Mouse (Mus musculus) stomach, postnatal 0 days (tissue): ENCODE measurements around the gene Zswim1. TPM values are rescaled to one million over a fixed set of nuclear protein-coding genes. Genes with fewer than 3 reads are reported as not detected.

Experiments
- ATAC-seq: fragments of 200-750 bp; cut with Nextera tagmentation; 2 replicates; pipeline ENCODE4 v1.8.0; 2017; ENCODE audit not compliant: low FRiP score, low TSS enrichment
- DNase-seq: peaks from one replicate; pipeline ENCODE4 v3.0.0-alpha.2; 2016; ENCODE audit warnings: low spot score
- H3K27ac ChIP-seq: fragments of 300-500 bp; sonication (generic); replicated peaks from 2 replicates; pipeline ENCODE4 v1.5.1; 2014; ENCODE audit warnings: mild to moderate bottlenecking, control low read depth
- H3K27me3 ChIP-seq: fragments of 300-500 bp; sonication (generic); 2 replicates; pipeline ENCODE4 v1.6.1; 2014; ENCODE audit warnings: low read length; ENCODE audit not compliant: control insufficient read depth, insufficient read depth
- H3K36me3 ChIP-seq: fragments of 300-500 bp; sonication (generic); 2 replicates; pipeline ENCODE4 v1.6.1; 2014; ENCODE audit warnings: low read length, mixed read lengths; ENCODE audit not compliant: control insufficient read depth, insufficient read depth
- H3K4me1 ChIP-seq: fragments of 300-500 bp; sonication (generic); replicated peaks from 2 replicates; pipeline ENCODE4 v1.6.1; 2014; ENCODE audit warnings: antibody characterized with exemption; ENCODE audit not compliant: control insufficient read depth, insufficient read depth
- H3K4me2 ChIP-seq: fragments of 300-500 bp; sonication (generic); replicated peaks from 2 replicates; pipeline ENCODE4 v1.6.1; 2014; ENCODE audit warnings: low read depth, mild to moderate bottlenecking, control low read depth, moderate library complexity
- H3K4me3 ChIP-seq: fragments of 300-500 bp; sonication (generic); 2 replicates; pipeline ENCODE4 v1.5.1; 2014; ENCODE audit warnings: low read depth, low read length, control low read depth
- H3K9ac ChIP-seq: fragments of 300-500 bp; sonication (generic); 2 replicates; pipeline ENCODE4 v1.6.1; 2014; ENCODE audit warnings: mild to moderate bottlenecking, low read length, control low read depth, mixed read lengths
- H3K9me3 ChIP-seq: fragments of 300-500 bp; sonication (generic); 2 replicates; pipeline ENCODE4 v1.6.1; 2016; ENCODE audit warnings: low read length; ENCODE audit not compliant: control insufficient read depth
- CTCF ChIP-seq: IDR thresholded peaks from 2 replicates; pipeline ENCODE4 v1.5.1; 2016; ENCODE audit warnings: antibody characterized with exemption, low read depth, mild to moderate bottlenecking, moderate library complexity
- EP300 ChIP-seq: optimal IDR thresholded peaks from 2 replicates; pipeline ENCODE3; 2016; ENCODE audit warnings: antibody characterized with exemption
- WGBS: fragments of 180-500 bp; shearing (Covaris S2); extraction: QIAGEN DNeasy Blood & Tissue Kit; methylation state at CpG from one replicate; pipeline ENCODE4 v1.1.7; 2014; 5-methylcytosine and 5-hydroxymethylcytosine counted together
- polyA plus RNA-seq: library from polyadenylated mRNA; unstranded; fragments of >200 nt; fragmentation: Nextera tagmentation; extraction: Ambion mirVana; gene quantifications from 2 replicates; pipeline ENCODE4 v1.2.1, GENCODE M21; 2015

The Zswim1 gene
- 10.1 and 11.4 TPM in 2 replicates for polyA plus RNA-seq

DNA sequence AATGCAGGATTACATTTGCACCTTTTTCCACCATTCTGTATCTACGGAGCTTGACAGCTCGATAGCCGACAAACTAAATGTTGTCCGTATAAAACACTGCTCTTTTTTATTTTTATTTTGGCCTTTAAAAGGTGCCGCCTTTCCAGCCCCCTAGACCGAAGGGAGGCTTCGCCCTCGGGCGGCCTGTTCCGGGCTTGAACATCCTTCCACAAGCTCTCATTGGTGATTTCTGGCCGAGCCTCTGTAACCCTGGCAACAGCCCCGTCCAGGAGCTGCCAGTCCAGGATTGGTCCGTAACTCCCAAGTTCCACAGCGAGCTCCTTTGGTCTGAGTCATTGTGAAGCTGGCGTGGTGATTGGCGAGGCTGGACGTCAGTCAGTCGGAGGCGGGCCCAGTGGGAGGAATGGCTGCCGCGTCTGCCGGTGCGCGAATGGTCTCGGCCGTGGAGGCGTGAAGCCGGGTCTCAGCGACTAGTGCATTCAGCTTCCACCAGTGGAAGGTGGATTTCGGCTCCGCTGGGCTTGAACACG, at the start of gene Zswim1:
Gene Zswim1, plus strand, starts transcription at position 51 of the 530 bp plus-strand sequence.
- TF ChIP-seq EP300 = no peak
- peak; percentile 18 for TF ChIP-seq CTCF
- H3K4me3 ChIP-seq = peak within 1 kb of the TSS; percentile 71
- peak within 1 kb of the TSS; percentile 64 for H3K9ac ChIP-seq
- 0 out of 2 replicates have a peak, but pooled peaks cover 2% of the 10 kb centered on the region for H3K4me1 ChIP-seq
- ATAC-seq (peak; percentile 99), DNase-seq (peak; percentile 98)
- no peaks in the 10 kb centered on the region for H3K9me3 ChIP-seq
- peak within 1 kb of the TSS; percentile 81 for H3K27ac ChIP-seq
- WGBS = under 1% methylated on average over 32 of the region's 32 CpGs
- no peaks in the 10 kb centered on the region for H3K27me3 ChIP-seq
- peaks cover 15% of the 10 kb centered on the region; the same call in 1 of the 2 replicates for H3K36me3 ChIP-seq
- peak within 1 kb of the TSS; percentile 71 for H3K4me2 ChIP-seq

DNA sequence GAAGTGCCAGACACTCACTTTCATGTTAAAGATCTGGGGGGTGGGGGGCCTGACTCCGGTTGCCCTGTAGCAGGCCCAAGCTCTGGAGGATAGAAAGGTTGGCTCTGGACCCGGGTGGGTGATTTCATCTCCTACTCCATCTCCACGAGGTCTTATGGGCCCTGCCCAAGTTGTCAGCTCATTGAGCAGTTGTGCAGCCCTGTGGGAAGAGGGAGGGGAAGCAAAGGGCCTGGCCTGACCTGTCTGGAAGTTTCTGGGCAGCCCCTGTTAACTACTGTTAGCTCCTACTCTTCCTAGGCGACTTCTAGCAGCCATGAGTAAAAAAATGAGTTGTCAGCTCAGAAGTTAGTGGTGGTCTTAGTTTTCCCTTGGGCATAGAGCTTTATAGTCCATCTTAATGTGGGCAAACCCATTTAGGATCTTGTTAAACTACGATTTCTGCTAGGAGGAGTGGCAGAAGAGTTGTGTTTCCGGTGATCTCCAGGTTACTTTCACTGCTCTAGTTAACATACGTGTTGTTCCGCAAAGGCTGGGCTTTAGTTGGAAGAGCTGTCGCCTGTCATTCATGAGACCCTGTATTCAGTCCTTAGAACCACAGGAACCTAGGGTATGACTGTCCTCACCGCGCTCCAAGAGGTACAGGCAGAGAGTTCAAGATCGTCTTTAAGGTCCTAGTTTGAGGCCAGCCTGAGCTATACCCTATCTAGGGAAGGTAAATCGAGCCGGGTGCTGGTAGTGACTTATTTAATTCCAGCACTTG, 49.1 kb upstream of the Zswim1 start:
- H3K27ac ChIP-seq = no peak overlapping the region
- DNase-seq (no peak), ATAC-seq (no peak)
- TF ChIP-seq EP300 = no peak
- no peak for TF ChIP-seq CTCF
- H3K4me3 ChIP-seq = no peak overlapping the region
- H3K9ac ChIP-seq = no peak overlapping the region
- no peaks in the 10 kb centered on the region for H3K27me3 ChIP-seq
- H3K4me1 ChIP-seq = 0 out of 2 replicates have a peak, but pooled peaks cover 4% of the 10 kb centered on the region
- H3K4me2 ChIP-seq = no peak overlapping the region
- no peaks in the 10 kb centered on the region for H3K9me3 ChIP-seq
- WGBS = 79% methylated on average over 14 of the region's 14 CpGs
- no peaks in the 10 kb centered on the region; the same call in 1 of the 2 replicates for H3K36me3 ChIP-seq

DNA sequence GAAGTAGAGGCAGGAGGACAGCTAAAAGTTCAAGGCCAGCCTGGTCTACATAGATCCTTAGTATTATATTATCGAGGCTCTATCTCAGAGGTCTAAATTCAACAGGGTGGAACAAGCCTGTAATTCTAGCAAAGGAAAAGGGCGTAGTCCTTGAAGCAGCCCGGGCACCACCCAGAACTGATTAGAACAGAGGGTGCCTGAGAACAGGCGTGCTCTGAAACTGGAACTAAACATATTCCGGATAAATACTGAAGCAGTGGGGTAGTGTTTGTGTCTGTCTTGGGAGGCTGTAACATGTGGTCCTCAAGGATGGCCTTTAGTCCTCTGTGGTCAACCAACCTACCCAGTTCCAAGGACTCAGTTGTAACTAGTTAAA, 48.5 kb upstream of the Zswim1 start:
- Histone ChIP-seq H3K9ac (no peak overlapping the region), H3K4me1 (0 out of 2 replicates have a peak, but pooled peaks cover 4% of the 10 kb centered on the region), H3K36me3 (no peaks in the 10 kb centered on the region; the same call in 1 of the 2 replicates), H3K27ac (no peak overlapping the region), H3K4me2 (no peak overlapping the region), H3K27me3 (no peaks in the 10 kb centered on the region), H3K9me3 (no peaks in the 10 kb centered on the region), H3K4me3 (no peak overlapping the region)
- no peak for TF ChIP-seq EP300
- no peak for TF ChIP-seq CTCF
- DNase-seq (no peak), ATAC-seq (0 out of 2 replicates have a peak, but pooled peaks have one; percentile 6)
- whole genome bisulfite sequencing = 43% methylated on average over 5 of the region's 5 CpGs

GRCm38 (mm10) chr2:164776130-164776529, 46.4 kb upstream of the Zswim1 start:
- no peaks in the 10 kb centered on the region; the same call in 1 of the 2 replicates for H3K36me3 ChIP-seq
- no peaks in the 10 kb centered on the region for H3K4me1 ChIP-seq
- H3K27ac ChIP-seq = no peak overlapping the region
- TF ChIP-seq CTCF = no peak
- TF ChIP-seq EP300 = no peak
- H3K9me3 ChIP-seq = no peaks in the 10 kb centered on the region
- DNase-seq (no peak), ATAC-seq (no peak)
- H3K9ac ChIP-seq = no peak overlapping the region
- H3K27me3 ChIP-seq = no peaks in the 10 kb centered on the region
- 68% methylated on average over 6 of the region's 6 CpGs for WGBS
- no peak overlapping the region for H3K4me2 ChIP-seq
- H3K4me3 ChIP-seq = no peak overlapping the region

DNA sequence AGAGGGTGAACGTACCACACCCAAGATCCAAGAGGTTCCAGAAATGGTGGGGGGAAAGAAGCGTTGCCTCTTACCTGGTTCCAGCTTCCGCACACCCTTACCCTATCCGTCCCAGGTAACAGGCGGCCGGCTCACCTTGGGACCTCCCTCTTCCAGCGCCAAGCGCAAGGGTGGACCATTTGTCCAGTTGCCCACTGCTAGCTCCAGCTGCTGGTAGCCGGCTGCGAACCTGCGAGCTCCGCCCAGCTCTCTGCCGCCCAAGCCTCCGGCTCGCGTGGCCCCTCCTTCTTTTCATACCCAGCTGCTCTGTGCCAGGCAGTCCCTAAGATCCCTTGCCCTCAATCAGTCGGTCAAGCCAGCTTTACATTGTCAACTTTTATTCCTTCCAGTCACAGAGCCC, 45.7 kb upstream of the Zswim1 start:
- TF ChIP-seq CTCF (no peak), EP300 (no peak)
- Histone ChIP-seq H3K9ac (no peak overlapping the region), H3K36me3 (no peaks in the 10 kb centered on the region), H3K4me1 (no peaks in the 10 kb centered on the region), H3K4me3 (no peak overlapping the region), H3K27ac (no peak overlapping the region), H3K27me3 (no peaks in the 10 kb centered on the region), H3K4me2 (no peak overlapping the region), H3K9me3 (no peaks in the 10 kb centered on the region)
- ATAC-seq = no peak
- no peak for DNase-seq
- WGBS = 61% methylated on average over 17 of the region's 17 CpGs
